Comparison of ENCODE assay signal across 27 mouse cellular contexts in genomic region chr13:92134792-92135191, GRCm38 (mm10). TPM values are rescaled to one million over a fixed set of nuclear protein-coding genes. Genes with fewer than 3 reads are reported as not detected.
"Had no signal": no experiment of that assay in that cellular context is flagged by ENCODE, and none has a peak within 500 bp of the region (broad histone marks: within the 10 kb centered on the region; RNA-seq: fewer than 3 reads in every experiment).

No protein-coding gene starts in this region.

- DNase-seq: cerebellum, adult 9-10 months; cerebellum, adult 9-11 months; cerebellum, postnatal 10 days; cerebellum, postnatal 14 days; cerebellum, postnatal 25 days; cerebellum, postnatal 36 days; embryo, embryonic 11 days; forebrain, postnatal 0 days; gastrocnemius, adult 2 months; gastrocnemius, postnatal 10 days; gastrocnemius, postnatal 14 days; gastrocnemius, postnatal 25 days; gastrocnemius, postnatal 36 days; heart, adult 11 months; heart, adult 18-20 months; heart, adult 2 months had no signal

- H3K4me2 ChIP-seq: embryonic facial prominence, embryonic 12.5 days; embryonic facial prominence, embryonic 13.5 days; embryonic facial prominence, embryonic 15.5 days; forebrain, embryonic 12.5 days; forebrain, embryonic 13.5 days; forebrain, embryonic 15.5 days had no signal

- H3K9me3 ChIP-seq: embryonic facial prominence, embryonic 10.5 days; embryonic facial prominence, embryonic 12.5 days; embryonic facial prominence, embryonic 13.5 days; embryonic facial prominence, embryonic 15.5 days; forebrain, embryonic 10.5 days; forebrain, embryonic 12.5 days; forebrain, embryonic 13.5 days; forebrain, embryonic 15.5 days had no signal

- H3K9ac ChIP-seq: embryonic facial prominence, embryonic 12.5 days; embryonic facial prominence, embryonic 13.5 days; embryonic facial prominence, embryonic 15.5 days; forebrain, embryonic 12.5 days; forebrain, embryonic 13.5 days; forebrain, embryonic 15.5 days; forebrain, postnatal 0 days had no signal

- ATAC-seq: forebrain, embryonic 13.5 days; forebrain, embryonic 14.5 days; forebrain, embryonic 15.5 days; forebrain, embryonic 16.5 days; forebrain, postnatal 0 days had no signal

- H3K36me3 ChIP-seq: embryonic facial prominence, embryonic 10.5 days; embryonic facial prominence, embryonic 12.5 days; embryonic facial prominence, embryonic 13.5 days; embryonic facial prominence, embryonic 15.5 days; forebrain, embryonic 10.5 days; forebrain, embryonic 12.5 days; forebrain, embryonic 15.5 days had no signal

- H3K4me3 ChIP-seq: embryonic facial prominence, embryonic 10.5 days; embryonic facial prominence, embryonic 12.5 days; embryonic facial prominence, embryonic 13.5 days; embryonic facial prominence, embryonic 15.5 days; erythroblast, embryonic 14.5 days; forebrain, embryonic 10.5 days; forebrain, embryonic 12.5 days; forebrain, embryonic 13.5 days; forebrain, embryonic 15.5 days; gastrocnemius, adult 2 months; heart, adult 2 months had no signal

- H3K27ac ChIP-seq: embryonic facial prominence, embryonic 10.5 days; embryonic facial prominence, embryonic 12.5 days; embryonic facial prominence, embryonic 13.5 days; embryonic facial prominence, embryonic 15.5 days; forebrain, embryonic 10.5 days; forebrain, embryonic 12.5 days; forebrain, embryonic 13.5 days; forebrain, embryonic 15.5 days; gastrocnemius, adult 2 months; heart, adult 2 months had no signal

RNA-seq across cellular contexts. Expression of gene Rasgrf2, which starts 3.3 kb away (rescaled TPM):
- polyA plus RNA-seq: erythroblast, embryonic 14.5 days; forebrain, embryonic 10.5 days had no signal
